Mouse (Mus musculus): ENCODE data around the gene Wdr49.

DNA sequence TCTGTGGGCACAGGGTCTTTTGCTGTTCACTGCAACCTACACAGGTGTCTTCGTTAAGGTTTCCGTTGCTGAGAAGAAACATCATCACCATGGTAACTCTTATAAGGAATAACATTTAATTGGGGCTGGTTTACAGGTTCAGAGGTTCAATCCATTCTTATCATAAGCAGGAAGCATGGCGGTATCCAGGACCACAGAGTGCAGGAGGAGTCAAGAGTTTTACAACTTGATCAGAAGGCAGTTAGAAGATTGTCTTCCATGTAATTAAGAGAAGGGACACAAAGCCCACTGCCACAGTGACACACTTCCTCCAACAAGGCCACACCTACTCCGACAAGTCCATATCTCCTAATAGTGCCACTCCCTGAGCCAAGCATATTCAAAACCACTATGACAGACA, 173.1 kb downstream of the Wdr49 start:
- TF ChIP-seq CTCF (IDR thresholded peaks at IDR 0.05; ENCODE audit: low read depth), result no peak
- no peak for TF ChIP-seq EP300 (IDR thresholded peaks at IDR 0.05; ENCODE audit: low read depth)
